Mouse (Mus musculus) small intestine, adult 2 months (tissue): ENCODE data around the gene Igll1. TPM values are rescaled to one million over a fixed set of nuclear protein-coding genes. Genes with fewer than 3 reads are reported as not detected.

Source experiments
- H3K27ac ChIP-seq: fragments of 200-500 bp; 2 replicates; pipeline ENCODE4 v1.5.1; 2012; ENCODE audit warnings: low read depth, low read length, control low read depth, inconsistent platforms; ENCODE audit not compliant: insufficient read depth
- H3K27me3 ChIP-seq: fragments of 200-500 bp; 2 replicates; pipeline ENCODE4 v1.6.1; 2012; ENCODE audit warnings: mild to moderate bottlenecking, moderate library complexity, low read length, inconsistent platforms; ENCODE audit not compliant: control insufficient read depth, insufficient read depth
- H3K36me3 ChIP-seq: fragments of 200-500 bp; 2 replicates; pipeline ENCODE4 v1.6.1; 2012; ENCODE audit warnings: mild to moderate bottlenecking, low read length, control low read depth, inconsistent platforms; ENCODE audit not compliant: control insufficient read depth, insufficient read depth
- H3K4me1 ChIP-seq: fragments of 200-500 bp; 2 replicates; pipeline ENCODE4 v1.6.1; 2012; ENCODE audit warnings: low read length, inconsistent platforms, mixed read lengths; ENCODE audit not compliant: control insufficient read depth, insufficient read depth, insufficient read length
- H3K4me3 ChIP-seq: fragments of 200-500 bp; 2 replicates; pipeline ENCODE4 v1.5.1; 2012; ENCODE audit warnings: low read depth, mild to moderate bottlenecking, control low read depth, inconsistent platforms, low read length, moderate library complexity
- CTCF ChIP-seq: fragments of 200-500 bp; IDR thresholded peaks from 2 replicates; pipeline ENCODE4 v1.5.1; 2012; ENCODE audit warnings: low read depth, mild to moderate bottlenecking, control low read depth, inconsistent platforms, low read length, moderate library complexity, mixed read lengths; ENCODE audit not compliant: insufficient replicate concordance, insufficient read length; ENCODE audit errors: extremely low read depth
- POLR2A ChIP-seq: fragments of 200-500 bp; IDR thresholded peaks from 2 replicates; pipeline ENCODE4 v1.6.1; 2012; ENCODE audit warnings: low read depth, mild to moderate bottlenecking, control low read depth, inconsistent platforms, low read length, moderate library complexity
- WGBS: fragments of 180-500 bp; shearing (Covaris S2); methylation state at CpG from one replicate; pipeline ENCODE4 v1.1.7; 2018; 5-methylcytosine and 5-hydroxymethylcytosine counted together
- polyA plus RNA-seq: library from polyadenylated mRNA; depleted of rRNA; stranded (reverse); fragments of >200 nt; gene quantifications from 2 replicates; pipeline ENCODE4 v1.2.3, GENCODE M21; 2012; rRNA removed

Gene Igll1
- polyA plus RNA-seq: not detected in 2 replicates

DNA sequence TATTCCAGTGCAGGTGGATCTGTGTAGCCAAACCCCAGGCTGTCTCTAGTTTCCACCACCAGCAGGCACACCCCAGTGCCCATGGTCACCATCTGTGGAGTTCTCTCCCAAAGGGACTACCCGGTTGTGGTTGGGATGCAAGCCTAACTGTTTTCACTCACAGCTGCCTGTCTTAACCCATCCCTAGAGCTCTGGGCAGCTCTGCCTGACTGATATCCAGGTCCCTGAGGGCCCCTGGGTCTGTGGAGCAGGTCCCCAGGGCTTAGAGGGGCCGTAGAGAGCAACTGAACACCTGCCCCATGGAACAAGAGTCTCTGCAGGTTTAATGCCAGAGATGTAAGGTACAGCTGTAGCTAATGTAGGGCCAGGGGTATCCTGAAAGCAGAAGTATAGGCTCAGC, at the start of gene Igll1:
Gene Igll1 (minus strand): TSS at position 8 of the 400 bp plus-strand sequence.
- H3K27me3 ChIP-seq: no peaks in the 10 kb centered on the region
- 61% methylated on average over 2 of the region's 2 CpGs for WGBS
- H3K27ac ChIP-seq: no peak within 1 kb of the TSS
- H3K4me3 ChIP-seq: no peak within 1 kb of the TSS
- TF ChIP-seq CTCF (no peak), POLR2A (no peak)
- no peaks in the 10 kb centered on the region for H3K36me3 ChIP-seq
- H3K4me1 ChIP-seq: no peaks in the 10 kb centered on the region

DNA sequence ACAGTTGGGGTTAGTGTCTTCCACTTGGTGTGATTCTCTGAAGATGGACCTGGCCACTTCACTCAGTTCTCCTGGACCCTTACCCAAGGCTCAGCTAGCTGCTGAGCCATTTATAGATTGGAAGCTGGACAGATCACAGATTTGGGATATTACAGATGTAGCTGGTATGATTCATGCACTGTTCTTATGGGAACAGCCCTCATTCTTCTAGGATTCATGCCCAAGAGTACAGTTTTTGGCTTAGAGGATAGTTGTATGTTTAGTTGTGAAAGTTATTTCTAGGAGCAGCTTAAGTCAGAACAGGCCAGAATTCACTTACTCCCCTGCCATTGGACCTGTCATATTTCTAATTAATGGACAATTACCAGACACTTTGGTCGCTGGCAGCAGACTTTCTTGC, 49.7 kb upstream of the Igll1 start:
- TF ChIP-seq CTCF: no peak
- no peak for TF ChIP-seq POLR2A
- Histone ChIP-seq H3K36me3 (peaks cover 2% of the 10 kb centered on the region), H3K27ac (no peak overlapping the region), H3K27me3 (no peaks in the 10 kb centered on the region), H3K4me3 (no peak overlapping the region), H3K4me1 (no peaks in the 10 kb centered on the region)
- WGBS: 74% methylated on average over 1 of the region's 1 CpGs

DNA sequence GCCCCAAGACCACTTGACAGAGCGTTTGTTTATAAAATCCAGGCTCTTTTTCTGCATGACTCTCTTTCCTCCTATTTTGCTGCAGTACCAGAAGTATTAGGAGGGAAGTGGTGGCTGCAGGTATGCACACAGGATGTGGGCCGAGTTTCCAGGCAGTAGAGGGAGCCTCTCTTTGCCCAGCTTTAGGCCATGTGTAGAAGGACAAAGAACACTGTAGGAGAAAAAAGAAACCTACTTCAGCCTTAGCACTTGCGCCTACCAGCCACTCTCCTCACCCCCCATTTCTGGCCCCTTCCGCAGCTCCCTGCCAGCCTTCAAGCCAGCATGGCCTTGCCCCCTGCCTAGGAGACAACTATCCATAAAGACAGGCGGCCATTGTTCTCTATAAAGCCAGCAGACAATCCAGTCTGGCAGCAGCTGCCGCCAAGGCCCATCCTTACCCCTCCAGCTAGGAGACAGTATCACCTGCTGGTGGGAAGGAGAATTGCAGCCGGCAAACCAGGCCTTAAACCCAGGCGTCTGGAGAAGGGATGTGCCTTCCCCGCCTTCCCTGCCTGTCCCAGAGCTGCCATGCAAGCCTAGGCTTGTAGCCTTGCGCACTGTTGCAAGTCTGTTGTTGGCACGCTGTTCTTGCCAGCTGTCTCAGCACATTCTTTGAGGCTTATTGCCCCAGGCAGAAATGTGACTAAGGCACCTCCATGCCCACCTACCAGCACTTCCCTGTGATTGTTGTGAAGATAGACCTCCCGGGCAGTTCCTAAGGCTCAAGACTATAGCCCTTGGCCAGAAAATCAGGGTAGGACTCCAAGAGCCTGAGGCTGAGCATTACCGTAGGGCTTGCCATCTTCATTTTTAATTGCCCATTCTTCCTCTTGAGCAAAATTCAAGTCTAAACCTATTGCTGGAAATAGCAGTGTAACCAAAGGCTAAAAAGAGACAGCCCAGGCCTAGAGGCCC, 48.1 kb upstream of the Igll1 start:
- 41% methylated on average over 13 of the region's 13 CpGs for WGBS
- Histone ChIP-seq H3K4me3 (no peak overlapping the region), H3K27ac (no peak overlapping the region), H3K4me1 (no peaks in the 10 kb centered on the region), H3K36me3 (peaks cover 2% of the 10 kb centered on the region), H3K27me3 (no peaks in the 10 kb centered on the region)
- peak; percentile 91 for TF ChIP-seq CTCF
- TF ChIP-seq POLR2A: no peak

DNA sequence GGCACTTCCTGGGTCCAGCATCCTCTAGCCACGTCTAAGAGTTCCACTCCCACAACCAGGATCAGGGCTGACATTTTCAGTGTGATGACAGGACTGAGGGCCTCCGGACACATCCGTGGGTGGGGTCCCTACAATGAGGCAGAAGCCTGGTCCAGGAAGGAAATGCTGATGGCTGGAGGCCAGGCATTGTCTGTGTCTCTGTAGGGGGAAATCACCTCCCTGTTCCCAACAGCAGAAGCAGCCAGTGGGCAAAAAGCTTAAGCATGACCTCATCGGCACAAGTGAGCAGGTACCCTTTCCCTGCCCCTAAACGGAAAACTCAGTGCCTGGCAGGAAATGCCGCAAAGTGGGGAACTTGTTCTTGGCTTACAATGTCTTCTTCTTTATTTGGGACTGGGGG, 44.0 kb upstream of the Igll1 start:
- no peak overlapping the region for H3K4me3 ChIP-seq
- peaks cover 4% of the 10 kb centered on the region; the same call in 1 of the 2 replicates for H3K36me3 ChIP-seq
- 69% methylated on average over 6 of the region's 6 CpGs for WGBS
- no peak for TF ChIP-seq CTCF
- no peak for TF ChIP-seq POLR2A
- no peaks in the 10 kb centered on the region for H3K27me3 ChIP-seq
- no peaks in the 10 kb centered on the region for H3K4me1 ChIP-seq
- H3K27ac ChIP-seq: peak overlapping the region; percentile 51; the same call in 1 of the 2 replicates

DNA sequence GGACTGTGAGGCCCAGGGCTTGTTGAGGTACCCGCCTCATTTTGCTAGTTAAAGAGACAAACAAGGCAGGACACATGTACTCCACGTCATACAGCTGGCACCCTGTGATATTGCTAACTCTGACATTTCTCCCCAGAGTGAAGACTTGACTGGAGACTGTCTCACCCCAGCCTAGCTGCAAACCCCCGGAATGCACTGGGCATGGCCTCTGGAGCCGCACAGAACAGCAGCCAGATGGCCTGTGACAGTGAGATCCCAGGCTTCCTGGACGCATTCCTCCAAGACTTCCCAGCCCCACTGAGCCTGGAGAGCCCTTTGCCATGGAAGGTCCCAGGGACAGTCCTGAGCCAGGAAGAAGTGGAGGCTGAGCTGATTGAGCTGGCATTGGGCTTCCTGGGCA, 39.4 kb upstream of the Igll1 start:
- peaks cover 5% of the 10 kb centered on the region; the same call in 1 of the 2 replicates for H3K4me1 ChIP-seq
- H3K27ac ChIP-seq: no peak overlapping the region
- H3K27me3 ChIP-seq: no peaks in the 10 kb centered on the region
- H3K4me3 ChIP-seq: no peak overlapping the region
- WGBS: 86% methylated on average over 5 of the region's 5 CpGs
- TF ChIP-seq POLR2A (no peak), CTCF (no peak)
- H3K36me3 ChIP-seq: peaks cover 4% of the 10 kb centered on the region; the same call in 1 of the 2 replicates

DNA sequence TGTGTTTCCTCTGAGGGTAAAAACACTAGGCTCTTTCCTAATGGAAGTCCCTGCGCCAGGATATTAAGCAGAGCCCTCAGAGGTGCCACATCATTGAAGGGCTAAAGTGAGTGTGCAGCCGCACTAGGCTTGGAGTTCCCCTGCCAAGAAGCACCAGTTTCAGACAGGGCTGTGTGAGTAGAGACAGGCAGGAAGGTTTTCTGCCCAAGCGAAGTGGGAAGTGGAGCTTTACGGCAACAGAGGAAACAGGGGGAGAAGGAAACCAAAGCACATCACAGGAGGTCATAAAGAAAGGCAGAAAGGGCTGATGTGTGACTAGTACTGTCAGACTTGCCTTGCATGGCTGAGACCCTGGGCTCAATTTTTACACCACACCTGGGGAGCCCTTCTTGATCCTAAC, 38.5 kb upstream of the Igll1 start:
- 87% methylated on average over 4 of the region's 4 CpGs for WGBS
- no peak overlapping the region for H3K27ac ChIP-seq
- H3K36me3 ChIP-seq: peaks cover 4% of the 10 kb centered on the region; the same call in 1 of the 2 replicates
- H3K27me3 ChIP-seq: no peaks in the 10 kb centered on the region
- TF ChIP-seq CTCF: no peak
- TF ChIP-seq POLR2A: no peak
- no peak overlapping the region for H3K4me3 ChIP-seq
- H3K4me1 ChIP-seq: peaks cover 6% of the 10 kb centered on the region; the same call in 1 of the 2 replicates

DNA sequence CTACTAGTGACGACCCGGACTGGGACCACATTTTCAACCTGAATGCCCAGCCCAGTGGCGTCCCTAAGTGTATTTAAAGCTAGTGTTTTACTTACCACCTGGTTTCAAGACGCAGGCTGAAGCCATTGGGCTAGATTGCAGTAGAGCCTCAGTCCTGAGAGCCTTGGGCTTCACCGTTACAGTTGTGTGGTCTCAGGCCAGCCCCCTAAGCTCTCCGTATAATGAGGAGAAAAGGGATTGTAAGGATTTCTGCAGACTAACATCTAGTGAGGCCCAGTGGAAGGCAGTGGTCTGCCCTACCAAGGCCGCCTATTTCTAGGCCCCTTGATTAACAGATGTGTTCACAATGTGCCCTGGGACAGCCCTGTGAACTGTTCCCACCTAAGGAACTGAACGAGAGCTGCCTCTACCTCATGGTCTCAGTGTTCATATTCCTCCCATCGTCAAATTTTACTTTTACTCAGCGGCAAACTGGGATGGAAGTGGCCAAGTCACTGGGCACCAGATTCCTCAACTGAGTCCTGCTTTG, 33.3 kb upstream of the Igll1 start:
- H3K36me3 ChIP-seq: peaks cover 6% of the 10 kb centered on the region
- H3K27ac ChIP-seq: peak overlapping the region; percentile 4
- peaks cover 10% of the 10 kb centered on the region; the same call in 1 of the 2 replicates for H3K4me1 ChIP-seq
- WGBS: 24% methylated on average over 10 of the region's 10 CpGs
- peak overlapping the region; percentile 71 for H3K4me3 ChIP-seq
- H3K27me3 ChIP-seq: no peaks in the 10 kb centered on the region
- no peak for TF ChIP-seq POLR2A
